Mouse (Mus musculus): ENCODE measurements at regions not wholly inside any gene's neighbourhood (a gene's known extent, or its start where the extent isn't known, plus 50 kb on each side); places are given as distances from the start of the nearest gene placed in this dataset.

GRCm38 (mm10) chr3:58183279-58183678 lies 231.2 kb upstream of the Tsc22d2 start:
- no peak for TF ChIP-seq GATA1 (IDR thresholded peaks at IDR 0.05; ENCODE audit: low read length)
- no peak for TF ChIP-seq TAL1 (IDR thresholded peaks at IDR 0.05; ENCODE audit: low read length)

Data from erythroblast, embryonic 14.5 days (primary cell).